Mouse (Mus musculus) G1E (cell line): ENCODE measurements around the gene Dbp. TPM values are rescaled to one million over a fixed set of nuclear protein-coding genes. Genes with fewer than 3 reads are reported as not detected.

Source experiments
- ATAC-seq: 2 replicates; pipeline ENCODE4 v1.8.0; 2016; ENCODE audit warnings: mild to moderate bottlenecking; ENCODE audit not compliant: insufficient number of reproducible peaks, poor library complexity, low FRiP score, severe bottlenecking; ENCODE audit errors: extremely low read depth
- DNase-seq: peaks from one replicate; pipeline ENCODE4 v3.0.0; 2012; ENCODE audit warnings: low spot score
- H3K27me3 ChIP-seq: 2 replicates; pipeline ENCODE4 v1.6.1; 2012; ENCODE audit warnings: mild to moderate bottlenecking, low read length, inconsistent platforms; ENCODE audit not compliant: insufficient read depth
- H3K36me3 ChIP-seq: replicated peaks from 2 replicates; pipeline ENCODE3; 2012; ENCODE audit warnings: mild to moderate bottlenecking, inconsistent platforms
- H3K4me1 ChIP-seq: 2 replicates; pipeline ENCODE4 v1.6.1; 2012; ENCODE audit warnings: low read depth, low read length, inconsistent platforms, mixed read lengths; ENCODE audit not compliant: insufficient read depth
- H3K4me3 ChIP-seq: 2 replicates; pipeline ENCODE4 v1.5.1; 2012; ENCODE audit warnings: low read depth, mild to moderate bottlenecking, inconsistent platforms, low read length, moderate library complexity, mixed read lengths
- H3K9me3 ChIP-seq: replicated peaks from 2 replicates; pipeline ENCODE4 v1.6.1; 2012; ENCODE audit warnings: inconsistent platforms
- CTCF ChIP-seq: IDR thresholded peaks from 2 replicates; pipeline ENCODE4 v1.5.1; 2012; ENCODE audit warnings: low read depth, low read length, inconsistent platforms, mixed read lengths
- GATA1 ChIP-seq: IDR thresholded peaks from 2 replicates; pipeline ENCODE4 v1.6.1; 2012; ENCODE audit warnings: borderline replicate concordance, low read length, inconsistent platforms, mixed read lengths
- GATA2 ChIP-seq: IDR thresholded peaks from 2 replicates; pipeline ENCODE4 v1.6.1; 2012; ENCODE audit warnings: low read depth, low read length, inconsistent platforms, borderline replicate concordance
- POLR2AphosphoS5 ChIP-seq: IDR thresholded peaks from 2 replicates; pipeline ENCODE4 v1.6.1; 2012; ENCODE audit warnings: low read depth, low read length, inconsistent platforms; ENCODE audit not compliant: insufficient replicate concordance
- TAL1 ChIP-seq: conservative IDR thresholded peaks from 2 replicates; pipeline ENCODE4 v1.6.1; 2012; ENCODE audit warnings: low read depth, low read length, inconsistent platforms, mixed read lengths
- polyA plus RNA-seq: library from polyadenylated mRNA; stranded (reverse); fragments of >175 nt; gene quantifications from 2 replicates; pipeline ENCODE4 v1.2.3, GENCODE M21; 2012
- total RNA-seq, 2 experiments: library from RNA; stranded (forward) in 1 of 2; stranded (reverse) in 1 of 2; fragments of 200-1000 nt in 1 of 2; fragments of >200 nt in 1 of 2; fragmentation: Nextera tagmentation in 1 of 2; gene quantifications; 2 replicates each; pipeline ENCODE4 v1.2.3; 2014 to 2017

Gene Dbp
- total and polyA plus RNA-seq, 3 experiments, result 18.0 to 33.7 (median 30.2) TPM

DNA sequence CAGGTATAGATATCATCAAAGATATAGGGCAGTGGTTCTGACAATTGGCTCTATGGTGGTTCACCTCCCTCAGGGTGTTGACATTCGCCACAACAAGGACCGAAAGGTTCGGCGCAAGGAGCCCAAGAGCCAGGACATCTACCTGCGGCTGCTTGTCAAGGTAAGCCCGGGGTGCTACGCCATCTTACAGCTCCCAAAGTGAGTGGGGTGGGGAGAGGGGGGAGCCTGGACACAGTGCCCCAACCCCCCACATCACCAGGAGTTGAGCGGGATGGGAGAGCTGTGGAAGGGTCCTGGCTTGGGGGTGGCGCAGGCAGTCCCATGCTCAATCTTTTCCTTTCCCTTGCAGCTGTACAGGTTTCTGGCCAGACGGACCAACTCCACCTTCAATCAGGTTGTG, 14.3 kb downstream of the Dbp start:
- ATAC-seq (no peak), DNase-seq (no peak)
- peaks cover 76% of the 10 kb centered on the region for H3K4me1 ChIP-seq

DNA sequence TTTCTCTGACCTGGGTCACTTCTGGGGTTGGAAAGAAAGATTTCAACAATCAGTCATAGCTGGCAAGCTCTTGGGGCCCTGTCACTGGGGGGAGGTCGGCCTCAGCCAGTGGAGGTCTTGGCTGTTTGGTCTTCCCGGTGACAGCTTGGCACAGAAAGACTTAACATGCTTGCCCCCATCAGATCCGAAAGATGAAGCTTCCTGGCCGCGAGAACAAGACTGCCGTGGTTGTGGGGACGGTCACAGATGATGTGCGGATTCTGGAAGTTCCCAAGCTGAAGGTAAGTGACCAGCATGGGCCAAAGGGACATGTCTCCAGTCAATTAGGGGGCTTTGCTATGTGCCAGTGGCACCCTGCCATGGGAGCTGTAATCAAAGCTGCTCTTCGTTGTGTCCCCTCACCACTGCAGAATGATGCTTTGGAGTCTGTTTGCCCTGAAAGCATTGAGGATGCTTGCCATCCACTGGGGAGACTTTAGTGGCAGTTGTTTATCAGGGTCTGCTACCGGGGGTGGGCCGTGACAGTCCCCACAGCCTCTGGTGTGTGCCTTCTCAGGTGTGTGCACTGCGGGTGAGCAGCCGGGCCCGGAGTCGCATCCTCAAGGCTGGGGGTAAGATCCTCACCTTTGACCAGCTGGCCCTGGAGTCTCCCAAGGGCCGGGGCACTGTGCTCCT, 15.0 kb downstream of the Dbp start:
- no peaks in the 10 kb centered on the region for H3K27me3 ChIP-seq
- ATAC-seq, result no peak
- peaks cover 74% of the 10 kb centered on the region for H3K4me1 ChIP-seq
- H3K9me3 ChIP-seq, result no peaks in the 10 kb centered on the region
- H3K36me3 ChIP-seq, result peaks cover 79% of the 10 kb centered on the region
- DNase-seq, result no peak
- peak overlapping the region; percentile 77 for H3K4me3 ChIP-seq
- TF ChIP-seq POLR2AphosphoS5 (no peak), GATA2 (no peak), CTCF (no peak), GATA1 (no peak), TAL1 (no peak)

More for the DNA sequence above, 14.3 kb downstream of the Dbp start:
- TF ChIP-seq GATA1 (no peak), TAL1 (no peak), POLR2AphosphoS5 (0 out of 2 replicates have a peak, but pooled peaks have one; percentile 39)
- no peaks in the 10 kb centered on the region for H3K9me3 ChIP-seq
- peaks cover 76% of the 10 kb centered on the region for H3K36me3 ChIP-seq
- no peaks in the 10 kb centered on the region for H3K27me3 ChIP-seq
- peak overlapping the region; percentile 77 for H3K4me3 ChIP-seq

DNA sequence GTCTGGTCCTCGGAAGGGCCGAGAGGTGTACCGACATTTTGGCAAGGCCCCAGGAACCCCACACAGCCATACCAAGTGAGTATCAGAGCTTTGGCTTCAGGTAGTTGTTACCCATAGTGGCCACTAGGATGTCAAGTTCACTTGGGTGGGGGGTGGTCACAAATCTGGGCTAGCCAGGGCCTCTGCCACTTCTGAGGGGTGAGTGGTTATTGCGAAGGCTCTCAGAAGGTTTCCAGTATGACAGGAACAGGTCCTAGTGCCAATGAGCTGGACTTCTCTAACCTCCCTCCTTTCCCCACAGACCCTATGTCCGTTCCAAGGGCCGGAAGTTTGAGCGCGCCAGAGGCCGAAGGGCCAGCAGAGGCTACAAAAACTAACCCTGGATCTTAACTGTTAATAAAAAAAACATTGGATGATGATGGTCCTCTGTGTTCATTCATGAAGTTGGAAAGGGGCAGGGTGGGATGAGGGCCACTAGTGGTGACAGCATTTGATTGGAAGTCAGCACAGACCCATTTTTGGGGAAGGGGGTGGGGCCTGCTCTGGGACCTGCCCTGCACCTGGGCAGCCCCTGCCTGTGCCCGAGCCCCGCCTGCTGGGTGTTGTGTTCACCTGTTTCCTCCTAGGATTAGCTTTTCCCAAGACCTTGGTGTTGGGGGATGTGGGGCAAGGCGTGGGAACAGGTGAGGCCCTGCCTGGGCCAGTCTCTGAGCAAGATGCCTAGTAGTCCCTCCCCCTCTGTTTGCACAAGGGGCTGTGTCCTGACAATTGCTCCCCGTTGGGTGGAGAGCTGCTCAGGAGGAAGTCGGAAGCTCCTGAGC, 15.7 kb downstream of the Dbp start, which contains the start of gene Fam83e:
TSS of gene Fam83e (plus strand) at position 800 of the 821 bp plus-strand sequence.
- no peaks in the 10 kb centered on the region for H3K9me3 ChIP-seq
- peaks cover 76% of the 10 kb centered on the region for H3K4me1 ChIP-seq
- peak within 1 kb of the TSS; percentile 77 for H3K4me3 ChIP-seq
- no peak for TF ChIP-seq POLR2AphosphoS5
- no peak for TF ChIP-seq GATA2
- no peak for TF ChIP-seq GATA1
- TF ChIP-seq CTCF, result peak; percentile 28; the same call in 1 of the 2 replicates
- TF ChIP-seq TAL1, result no peak
- ATAC-seq, result no peak
- peaks cover 84% of the 10 kb centered on the region for H3K36me3 ChIP-seq
- DNase-seq, result no peak
- no peaks in the 10 kb centered on the region for H3K27me3 ChIP-seq

DNA sequence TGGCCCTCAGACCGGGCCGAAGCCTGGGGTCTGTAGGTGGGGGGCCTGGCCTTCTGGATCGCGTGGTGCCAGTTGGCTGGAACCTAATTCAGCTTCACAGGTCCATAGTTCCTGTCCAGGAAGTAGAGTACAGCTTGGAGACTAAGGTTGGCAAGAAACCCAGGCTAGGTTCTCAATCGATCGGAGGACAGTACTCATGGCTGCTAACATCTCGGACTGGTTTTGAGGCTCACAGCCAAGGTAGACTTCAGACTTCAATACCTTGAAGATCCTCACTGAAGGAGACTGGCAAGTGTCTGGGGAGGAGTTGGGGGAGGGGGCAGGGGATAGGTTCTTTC, 16.3 kb downstream of the Dbp start:
- DNase-seq (no peak), ATAC-seq (no peak)
- Histone ChIP-seq H3K27me3 (no peaks in the 10 kb centered on the region), H3K36me3 (peaks cover 84% of the 10 kb centered on the region), H3K4me3 (peak overlapping the region; percentile 77; the same call in 1 of the 2 replicates), H3K9me3 (no peaks in the 10 kb centered on the region), H3K4me1 (peaks cover 74% of the 10 kb centered on the region)
- no peak for TF ChIP-seq POLR2AphosphoS5
- no peak for TF ChIP-seq CTCF
- TF ChIP-seq GATA2, result no peak
- no peak for TF ChIP-seq TAL1
- TF ChIP-seq GATA1, result no peak

DNA sequence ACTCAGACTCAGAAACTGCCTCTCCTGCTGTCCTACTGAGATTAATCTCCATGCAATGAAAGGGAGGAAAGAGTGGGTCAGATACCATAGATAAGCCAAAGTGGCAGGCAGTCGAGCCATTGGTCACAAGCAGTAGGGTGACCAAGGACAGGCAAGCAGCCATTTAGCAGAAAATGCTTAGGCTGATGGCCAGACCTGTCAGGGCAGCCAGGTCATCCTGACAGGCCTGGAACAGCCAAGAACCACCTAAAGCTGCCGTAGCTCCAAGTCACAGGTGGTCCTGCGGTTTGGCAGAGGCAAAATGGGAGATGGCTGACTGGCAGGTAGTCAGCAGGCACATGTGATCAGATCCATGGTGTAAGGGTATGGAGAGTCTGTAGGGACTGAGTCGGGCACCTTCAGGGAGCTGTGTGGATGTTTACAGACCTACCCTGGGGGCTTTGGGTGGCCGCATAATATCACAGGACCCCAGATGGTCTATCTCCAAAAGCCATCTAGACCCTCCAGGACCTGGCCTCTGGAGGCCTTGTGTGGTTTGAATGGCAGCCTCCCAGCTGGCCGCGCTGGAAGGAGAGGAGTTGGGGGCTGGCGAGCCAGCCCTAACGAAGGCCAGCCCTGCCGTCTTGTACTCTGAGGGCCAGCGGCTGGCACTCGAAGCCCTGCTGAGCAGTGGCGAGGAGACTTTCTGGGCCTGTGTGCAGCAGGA, 16.9 kb downstream of the Dbp start:
- no peak for DNase-seq
- TF ChIP-seq GATA2 (no peak), POLR2AphosphoS5 (no peak), GATA1 (no peak), TAL1 (no peak), CTCF (no peak)
- H3K4me1 ChIP-seq, result peaks cover 74% of the 10 kb centered on the region

DNA sequence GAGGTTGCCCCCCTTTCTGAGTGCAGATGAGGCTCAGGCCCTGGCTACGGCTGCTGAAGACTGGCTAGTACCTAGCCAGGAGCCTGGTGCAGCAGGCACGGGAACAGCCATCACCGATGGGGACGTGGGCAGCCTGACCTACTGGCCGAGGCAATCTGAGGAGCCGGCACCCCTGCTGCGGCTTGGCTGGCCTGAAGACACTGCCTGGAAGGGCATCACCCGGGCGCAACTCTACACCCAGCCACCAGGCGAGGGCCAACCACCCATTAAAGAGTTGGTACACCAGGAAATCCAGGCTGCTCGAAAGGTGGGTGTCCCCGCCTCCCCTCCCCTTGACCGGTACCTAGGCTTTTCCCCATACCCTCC, 17.4 kb downstream of the Dbp start:
- TF ChIP-seq TAL1 (no peak), CTCF (no peak), GATA2 (no peak), GATA1 (no peak), POLR2AphosphoS5 (no peak)
- Histone ChIP-seq H3K36me3 (peaks cover 90% of the 10 kb centered on the region), H3K9me3 (no peaks in the 10 kb centered on the region), H3K4me1 (peaks cover 75% of the 10 kb centered on the region), H3K27me3 (no peaks in the 10 kb centered on the region), H3K4me3 (peak overlapping the region; percentile 34; the same call in 1 of the 2 replicates)
- ATAC-seq, result no peak
- DNase-seq, result no peak

More for the DNA sequence above, 16.9 kb downstream of the Dbp start:
- Histone ChIP-seq H3K36me3 (peaks cover 85% of the 10 kb centered on the region), H3K4me3 (peak overlapping the region; percentile 45; the same call in 1 of the 2 replicates), H3K27me3 (no peaks in the 10 kb centered on the region), H3K9me3 (no peaks in the 10 kb centered on the region)
- no peak for ATAC-seq
